Mouse (Mus musculus): ENCODE data around the gene Fam149a.
"Not testable (repeated sequence)": the region's sequence is repeated elsewhere in the genome, so short reads cannot be mapped to it uniquely, and the experiment has no call there.

Fam149a gene

DNA sequence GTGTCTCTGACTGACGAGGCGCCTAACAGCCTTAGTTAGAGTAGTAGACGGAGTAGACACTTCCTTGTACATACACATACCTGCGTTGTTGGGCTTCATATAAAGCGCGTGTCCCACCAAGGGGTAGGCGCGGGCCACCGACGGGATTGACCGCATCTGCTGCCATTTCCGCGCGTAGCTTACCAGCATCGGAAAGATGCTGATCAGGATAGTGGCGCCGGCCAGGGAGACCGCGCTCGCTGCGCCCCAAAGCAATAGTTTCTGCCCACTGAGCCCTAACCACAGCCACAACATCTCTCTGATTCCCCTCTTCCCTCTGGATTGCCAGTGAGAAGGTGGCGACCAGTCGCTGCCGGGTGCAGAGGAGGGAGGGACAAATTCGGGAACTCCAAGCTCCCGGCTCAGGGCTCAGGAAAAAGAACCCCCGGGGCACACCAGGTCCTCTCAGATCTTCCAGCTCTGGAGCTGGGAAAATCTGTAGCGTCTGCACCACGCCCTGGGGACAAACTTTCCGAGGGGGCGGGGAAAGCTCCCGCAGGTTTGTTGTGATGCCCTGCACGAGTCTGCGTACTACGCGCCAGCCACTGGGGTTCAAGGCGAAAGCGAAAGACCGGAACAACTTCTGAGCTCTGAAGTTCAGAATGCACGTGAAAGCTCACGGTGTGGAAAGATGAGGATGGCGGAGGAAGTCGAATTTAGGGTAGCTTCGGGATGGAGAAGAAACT, 49.2 kb downstream of the Fam149a start, which contains the start of gene Cyp4v3:
Gene Cyp4v3 (minus strand): TSS at position 532 of the 725 bp plus-strand sequence.
- DNase-seq (ENCODE audit: low read depth, low spot score), result peak; percentile 70

GRCm38 (mm10) chr8:45330856-45331255, 51.2 kb downstream of the Fam149a start:
- DNase-seq (ENCODE audit: low read depth, low spot score), result no peak

DNA sequence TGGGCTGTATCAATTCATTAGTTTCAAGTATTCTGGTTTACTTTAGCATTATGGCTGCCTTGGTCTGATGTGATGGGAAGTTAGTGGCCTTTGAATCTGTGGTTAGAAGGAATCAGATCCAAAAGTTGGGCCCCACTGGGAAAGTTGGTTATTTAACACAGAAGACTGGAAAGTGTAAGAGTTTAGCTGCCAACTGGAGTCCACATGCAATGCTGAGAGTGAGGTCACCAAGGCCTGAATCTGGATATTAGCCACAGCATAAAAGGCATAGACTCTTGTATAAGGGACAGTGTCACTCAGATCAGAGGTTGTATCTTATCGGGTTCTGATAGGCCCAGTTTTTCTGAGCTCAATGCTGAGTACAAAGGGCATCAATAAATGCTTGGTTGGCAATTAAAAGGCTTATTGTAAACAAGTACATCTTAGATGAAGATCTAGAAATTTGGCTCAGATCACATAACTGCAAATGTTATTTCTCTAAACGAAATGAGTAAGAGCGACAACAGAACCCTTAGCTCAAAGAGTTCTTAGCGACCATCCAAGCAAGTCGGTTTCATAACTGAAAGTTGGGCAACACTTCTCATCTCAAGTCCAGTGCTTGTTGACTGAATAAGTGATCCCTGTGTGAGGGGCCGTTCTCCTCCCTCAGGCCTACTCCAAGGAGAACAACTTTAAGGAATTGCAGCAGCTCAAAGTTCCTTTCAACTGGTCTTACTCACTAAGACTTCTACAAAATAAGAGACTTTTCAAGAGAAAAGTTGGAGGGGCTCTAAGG, 52.7 kb downstream of the Fam149a start:
- no peak for DNase-seq (ENCODE audit: low read depth, low spot score)

DNA sequence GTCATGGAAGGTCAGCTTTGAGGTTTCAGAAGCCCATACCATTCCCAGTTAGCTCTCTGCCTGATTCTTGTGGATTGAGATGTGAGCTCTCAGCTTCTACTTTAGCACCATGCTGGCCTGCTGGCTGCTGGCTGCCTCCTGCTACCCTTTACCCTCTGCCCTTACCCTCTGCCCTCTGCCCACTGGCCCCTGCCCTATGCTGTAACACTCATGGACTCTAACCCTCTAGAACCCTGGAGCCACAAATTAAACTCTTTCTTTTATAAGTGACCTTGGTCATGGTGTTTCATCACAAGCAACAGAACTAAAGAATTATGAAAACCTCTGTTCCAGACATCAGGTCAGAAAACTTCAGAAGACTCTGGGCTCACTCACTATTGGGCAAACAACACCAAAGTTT, 55.0 kb downstream of the Fam149a start:
- DNase-seq (ENCODE audit: low read depth, low spot score), result not testable (repeated sequence)

GRCm38 (mm10) chr8:45324151-45324550, 57.9 kb downstream of the Fam149a start:
- no peak for DNase-seq (ENCODE audit: low read depth, low spot score)

DNA sequence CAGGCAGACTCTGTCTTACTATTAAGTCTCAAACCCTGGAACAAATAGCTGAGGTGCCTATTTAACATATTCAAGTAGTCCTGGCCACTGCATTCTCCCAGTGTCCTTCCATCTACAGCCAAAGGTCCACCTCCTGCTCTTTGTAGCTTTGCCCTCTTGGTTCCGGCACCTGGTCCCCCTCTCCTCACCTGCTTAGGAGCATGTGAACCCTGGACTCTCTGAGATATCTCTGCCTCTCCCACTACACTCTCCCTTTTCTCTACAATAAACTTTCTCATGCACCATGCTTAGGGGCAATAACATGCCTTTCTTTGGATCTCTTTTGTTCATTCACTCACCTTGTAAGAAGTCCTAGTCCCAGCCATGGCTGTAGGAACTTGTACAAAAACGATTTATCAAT, 60.7 kb downstream of the Fam149a start:
- DNase-seq (ENCODE audit: low read depth, low spot score), result no peak

DNA sequence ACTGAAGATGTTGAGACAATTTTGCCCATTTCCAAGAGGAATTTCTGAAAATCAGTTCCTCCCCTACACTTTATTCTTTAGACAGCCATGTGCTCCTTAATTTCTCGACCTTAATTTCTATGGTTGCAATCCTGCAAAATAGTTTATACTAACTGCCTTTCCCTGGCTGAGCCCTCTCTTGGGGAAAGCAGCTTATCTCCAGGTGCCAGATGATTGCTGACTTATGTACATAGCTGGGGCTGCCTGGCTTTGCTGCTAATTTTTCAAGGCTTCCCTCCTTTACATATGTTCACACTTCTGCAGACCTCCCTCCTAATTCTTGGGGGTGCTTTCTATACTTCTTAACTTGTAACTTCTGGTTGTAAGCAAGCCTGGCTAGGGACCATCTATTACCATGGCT, 61.2 kb downstream of the Fam149a start:
- DNase-seq (ENCODE audit: low read depth, low spot score), result no peak

GRCm38 (mm10) chr8:45310967-45311366, 71.1 kb downstream of the Fam149a start:
- DNase-seq (ENCODE audit: low read depth, low spot score), result no peak

GRCm38 (mm10) chr8:45308366-45308765, 73.7 kb downstream of the Fam149a start, which contains the start of gene Gm45753:
Gm45753 (minus strand) TSS chr8:45308466.
- no peak for DNase-seq (ENCODE audit: low read depth, low spot score)

DNA sequence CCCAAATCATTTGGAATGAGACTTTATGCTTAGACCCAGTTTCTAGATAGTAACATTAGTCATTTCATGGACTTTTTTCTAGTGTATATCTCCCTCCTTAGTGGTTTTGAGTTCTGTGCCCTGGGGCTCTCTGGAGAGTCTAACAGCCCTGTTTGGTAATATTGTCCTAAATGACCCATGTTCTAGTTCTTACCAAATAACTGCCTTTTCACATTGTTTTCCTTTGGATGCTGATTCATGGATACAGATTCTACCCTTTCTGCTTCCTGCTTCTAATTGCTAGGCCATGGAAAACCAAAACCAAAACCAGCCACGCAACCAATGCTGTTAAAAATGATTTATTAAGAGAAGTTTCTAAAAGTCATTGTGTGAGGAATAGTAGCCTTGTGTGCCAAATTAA, 76.6 kb downstream of the Fam149a start:
- no peak for DNase-seq (ENCODE audit: low read depth, low spot score)

DNA sequence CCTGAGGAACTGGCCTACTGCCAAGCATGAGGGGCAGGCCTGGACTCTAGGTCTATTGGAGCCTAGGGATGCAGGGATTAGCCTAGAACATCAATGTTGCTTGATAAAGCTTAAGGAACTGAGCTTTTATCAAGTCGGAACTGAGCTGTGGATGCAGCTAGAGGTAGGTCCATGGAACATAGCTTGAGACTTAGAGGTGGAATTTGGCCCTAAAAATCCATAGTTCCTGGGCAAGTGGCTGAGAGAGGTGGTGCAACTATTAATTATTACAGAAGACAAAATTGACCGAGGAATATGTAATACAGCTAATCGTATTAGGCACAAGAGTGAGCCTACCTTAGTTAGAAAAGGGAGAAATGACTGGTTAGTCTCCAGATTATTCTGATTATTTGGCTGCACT, 77.7 kb downstream of the Fam149a start:
- no peak for DNase-seq (ENCODE audit: low read depth, low spot score)

DNA sequence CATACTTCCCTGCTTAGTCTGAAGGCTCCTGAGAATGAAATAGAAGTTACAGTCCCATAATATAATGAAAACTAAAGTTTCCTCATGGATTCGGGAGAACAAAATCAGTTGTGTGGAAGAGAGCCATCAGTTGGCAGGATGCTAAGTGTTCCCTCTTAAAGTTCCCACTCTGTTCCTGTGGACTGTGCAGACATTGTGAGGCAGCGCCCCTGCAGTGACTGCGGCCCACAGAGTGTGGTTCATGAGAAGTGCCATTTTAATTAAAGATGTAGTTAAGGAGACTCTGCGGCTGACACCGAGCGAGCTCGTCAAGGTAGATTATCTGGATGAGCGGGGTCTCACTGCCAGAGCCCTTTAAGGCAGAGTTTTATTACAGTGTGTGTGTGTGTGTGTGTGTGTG, 79.7 kb downstream of the Fam149a start:
- no peak for DNase-seq (ENCODE audit: low read depth, low spot score)

- no peak for DNase-seq (ENCODE audit: low read depth, low spot score)
These were observed 86.8 kb downstream of the Fam149a start for GRCm38 (mm10) chr8:45295276-45295675.

DNA sequence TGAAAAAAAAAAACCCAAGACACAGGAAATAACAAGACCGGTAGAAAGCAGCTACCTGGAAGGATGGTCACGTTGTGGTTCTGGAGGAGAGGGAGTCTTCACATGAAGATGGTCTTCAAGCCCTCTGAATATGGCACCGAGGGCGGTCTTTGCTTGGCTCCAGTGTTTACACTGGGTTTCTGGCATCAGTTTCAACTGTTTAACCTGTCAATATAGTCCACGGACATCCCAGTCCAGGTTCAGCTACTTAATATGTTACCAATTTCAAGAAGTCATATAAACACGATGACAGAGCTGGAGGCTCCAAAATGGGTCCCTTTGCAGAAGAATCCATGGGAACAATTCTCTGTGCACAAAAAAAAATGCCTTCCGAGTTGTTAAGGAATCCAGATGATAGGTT, 87.4 kb downstream of the Fam149a start, which contains the start of gene Klkb1:
Gene Klkb1 (minus strand): TSS at position 173 of the 400 bp plus-strand sequence.
- no peak for DNase-seq (ENCODE audit: low read depth, low spot score)

DNA sequence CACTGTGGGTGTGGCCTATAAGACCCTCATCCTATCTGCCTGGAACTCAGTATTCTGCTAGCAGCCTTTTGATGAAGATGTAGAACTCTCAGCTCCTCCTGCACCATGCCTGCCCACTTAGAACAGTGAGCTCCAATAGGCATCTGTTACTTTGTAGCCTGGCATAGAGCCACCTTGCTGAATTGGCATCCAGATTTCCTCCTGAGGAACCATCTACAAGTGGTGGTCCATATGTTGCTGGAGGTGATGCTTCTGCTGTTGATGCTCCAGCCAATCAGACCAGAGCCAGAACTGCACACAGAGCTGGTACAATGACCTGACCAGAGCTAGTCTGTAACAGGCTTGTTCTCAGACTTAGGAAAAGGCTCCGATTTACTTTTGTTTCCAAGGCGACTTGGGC, 90.3 kb downstream of the Fam149a start:
- no peak for DNase-seq (ENCODE audit: low read depth, low spot score)

Measured in WW6 (cell line).